Mouse (Mus musculus) olfactory bulb, adult 2 months (tissue): Measurements from ENCODE around the gene Eps8l2.

Experiments used
- CTCF ChIP-seq: fragments of 200-500 bp; IDR thresholded peaks from 2 replicates; pipeline ENCODE4 v1.5.1; 2012; ENCODE audit warnings: low read depth, mild to moderate bottlenecking, low read length, moderate library complexity; ENCODE audit not compliant: insufficient read depth
- POLR2A ChIP-seq: fragments of 200-500 bp; IDR thresholded peaks from 2 replicates; pipeline ENCODE4 v1.6.1; 2012; ENCODE audit warnings: mild to moderate bottlenecking, low read depth, low read length, moderate library complexity; ENCODE audit not compliant: insufficient read depth

GRCm38 (mm10) chr7:141410631-141411030 lies 72.0 kb downstream of the Eps8l2 start:
- TF ChIP-seq CTCF, result no peak
- TF ChIP-seq POLR2A, result no peak
